Mouse (Mus musculus) heart, embryonic 16.5 days (tissue): ENCODE results near the gene Wdr45b. TPM values are rescaled to one million over a fixed set of nuclear protein-coding genes. Genes with fewer than 3 reads are reported as not detected.

Experiments used
- microRNA-seq: library from miRNA; unstranded; fragments of <30 nt; microRNA quantifications from one replicate; pipeline ENCODE4, GENCODE M21; 2017
- polyA plus RNA-seq: library from polyadenylated mRNA; unstranded; fragments of >200 nt; fragmentation: Nextera tagmentation; extraction: Ambion mirVana; gene quantifications from 2 replicates; pipeline ENCODE4 v1.2.1, GENCODE M21; 2015

Wdr45b gene
- polyA plus RNA-seq, 1 experiment from 2014 or later, result 81.1 TPM

Small RNA genes lying within 50 kb of the gene (microRNA-seq; reads per million reads assigned to microRNA genes)
- not detected for gene Mir7236

Other genes with a start within 250 kb of the Wdr45b start
- gene Tex19.2, start 235.8 kb downstream of the Wdr45b start, polyA plus RNA-seq, result not detected in 2 replicates
- not detected in 2 replicates for gene Tex19.1, start 208.3 kb downstream of the Wdr45b start, polyA plus RNA-seq
- 0.24 TPM in 1 of 2 replicates, not detected in the other for gene Uts2r, start 194.2 kb downstream of the Wdr45b start, polyA plus RNA-seq
- 9.1 and 9.3 TPM in 2 replicates for gene Hexdc, start 150.0 kb downstream of the Wdr45b start, polyA plus RNA-seq
- 28.2 and 32.7 TPM in 2 replicates for gene Ogfod3, start 149.7 kb downstream of the Wdr45b start, polyA plus RNA-seq
- gene Cybc1, start 125.1 kb downstream of the Wdr45b start, polyA plus RNA-seq, result 24.5 and 27.1 TPM in 2 replicates
- gene Narf, start 117.2 kb downstream of the Wdr45b start, polyA plus RNA-seq, result 64.9 and 68.4 TPM in 2 replicates
- 4.6 and 6.4 TPM in 2 replicates for gene Foxk2, start 94.5 kb downstream of the Wdr45b start, polyA plus RNA-seq
- 6.2 and 7.9 TPM in 2 replicates for gene Rab40b, start 33.8 kb upstream of the Wdr45b start, polyA plus RNA-seq
- gene Fn3krp, start 67.0 kb upstream of the Wdr45b start, polyA plus RNA-seq, result 4.4 and 6.0 TPM in 2 replicates
- 17.5 and 19.4 TPM in 2 replicates for gene Fn3k, start 80.5 kb upstream of the Wdr45b start, polyA plus RNA-seq
- 21.1 and 22.8 TPM in 2 replicates for gene Tbcd, start 97.5 kb upstream of the Wdr45b start, polyA plus RNA-seq
- 0.32 and 0.55 TPM in 2 replicates for gene Zfp750, start 164.9 kb upstream of the Wdr45b start, polyA plus RNA-seq